Mouse (Mus musculus) right cerebral cortex, postnatal 4 days (tissue): Measurements from ENCODE around the gene Smim5.
A peak's percentile ranks its signal among the peaks of the same experiment; 100 is the strongest.
"Not testable (repeated sequence)": the region's sequence is repeated elsewhere in the genome, so short reads cannot be mapped to it uniquely, and the experiment has no call there.

ENCODE experiments used
- DNase-seq: peaks from one replicate; pipeline ENCODE4 v3.0.0-alpha.2; 2022

Gene Smim5

DNA sequence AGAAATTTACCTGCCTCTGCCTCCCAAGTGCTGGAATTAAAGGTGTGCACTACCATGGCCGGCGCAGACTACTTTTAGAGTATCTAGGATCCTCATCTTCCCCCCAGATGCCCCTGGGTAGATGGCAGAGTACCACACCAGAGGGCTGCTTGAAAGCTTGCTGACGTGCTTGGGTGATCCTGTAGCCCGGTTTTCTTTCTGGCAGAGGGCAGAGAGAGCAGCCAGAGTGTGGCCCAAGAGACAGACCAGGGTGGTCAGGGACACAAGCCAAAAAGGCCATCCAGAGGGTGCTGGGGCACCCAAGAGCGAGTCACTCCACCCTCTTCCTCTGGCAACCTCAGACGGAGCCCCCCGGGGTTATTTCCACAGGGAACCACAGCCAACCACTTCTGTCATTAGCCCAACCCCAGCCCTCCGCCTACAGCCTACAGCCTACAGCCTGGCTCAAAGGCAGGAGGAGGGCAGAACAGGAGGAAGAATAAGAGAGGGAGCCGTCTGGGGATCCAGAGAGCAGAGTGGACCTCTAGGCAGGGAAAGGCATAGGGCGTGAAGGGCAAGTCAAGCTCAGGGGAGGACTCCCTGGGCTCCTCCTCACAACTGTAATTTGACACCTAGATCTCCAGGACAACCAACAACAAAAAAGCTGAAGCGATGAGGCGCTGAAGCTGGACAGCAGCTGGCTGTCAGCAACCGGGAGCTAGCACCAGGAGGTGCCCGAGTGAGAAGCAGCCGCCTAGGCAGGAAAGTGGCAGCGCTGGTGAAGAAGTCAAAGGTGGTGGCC, at the start of gene Smim5:
Gene Smim5 (plus strand): TSS at position 481 of the 781 bp plus-strand sequence.
- DNase-seq, result no peak

DNA sequence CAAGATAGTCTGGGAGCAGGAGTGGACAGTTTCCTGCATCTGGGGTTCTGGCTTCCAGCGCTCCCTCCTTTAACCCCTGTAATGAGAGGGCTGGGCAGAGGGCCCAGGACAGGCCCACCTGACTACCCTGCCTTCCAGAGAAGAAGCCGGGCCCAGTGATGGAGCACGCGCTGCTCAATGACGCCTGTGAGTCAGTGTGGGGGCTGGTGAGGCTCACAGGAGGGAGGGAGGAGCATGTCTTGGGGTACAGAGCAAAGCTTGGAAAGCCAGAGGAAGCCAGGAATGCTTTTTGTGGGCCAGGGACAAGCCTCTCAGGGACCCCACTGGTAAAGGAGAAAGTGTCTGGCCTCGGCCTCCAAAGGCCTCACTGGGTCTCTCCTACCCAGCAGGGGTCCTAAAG, 45.1 kb upstream of the Smim5 start:
- DNase-seq, result no peak

DNA sequence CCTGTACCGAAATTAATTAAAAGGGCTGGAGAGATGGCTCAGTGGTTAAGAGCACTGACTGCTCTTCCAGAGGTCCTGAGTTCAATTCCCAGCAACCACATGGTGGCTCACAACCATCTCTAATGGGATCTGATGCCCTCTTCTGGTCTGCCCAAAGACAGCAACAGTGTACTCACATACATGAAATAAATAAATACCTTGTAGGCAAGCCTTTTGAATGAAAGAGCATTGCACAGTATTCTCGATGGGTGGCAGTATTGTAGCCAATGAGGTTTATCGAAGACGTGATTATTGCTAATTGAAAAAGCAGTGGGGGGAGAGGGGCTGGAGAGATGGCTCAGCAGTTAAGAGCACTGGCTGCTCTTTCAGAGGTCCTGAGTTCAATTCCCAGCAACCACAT, 42.6 kb upstream of the Smim5 start:
- not testable (repeated sequence) for DNase-seq

DNA sequence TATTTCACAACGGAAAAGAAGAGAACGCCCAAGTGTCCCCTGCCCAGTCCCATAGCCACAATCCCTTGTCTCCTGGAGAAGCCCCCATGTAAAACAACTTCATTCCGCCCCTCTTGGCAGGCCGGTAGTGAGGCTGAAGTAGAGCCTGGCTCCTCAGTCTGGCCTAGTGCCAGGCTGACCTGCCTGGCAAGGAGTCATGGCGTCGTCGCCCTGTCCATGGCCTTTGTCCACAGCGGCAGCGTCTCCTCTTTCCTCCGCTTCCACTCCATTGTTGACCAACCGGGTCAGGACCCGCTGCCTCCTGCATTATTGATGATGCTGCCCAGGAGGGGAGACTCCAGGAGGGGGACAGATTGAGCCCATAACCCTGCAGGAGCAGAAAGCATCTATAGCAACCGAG, 41.8 kb upstream of the Smim5 start:
- no peak for DNase-seq

DNA sequence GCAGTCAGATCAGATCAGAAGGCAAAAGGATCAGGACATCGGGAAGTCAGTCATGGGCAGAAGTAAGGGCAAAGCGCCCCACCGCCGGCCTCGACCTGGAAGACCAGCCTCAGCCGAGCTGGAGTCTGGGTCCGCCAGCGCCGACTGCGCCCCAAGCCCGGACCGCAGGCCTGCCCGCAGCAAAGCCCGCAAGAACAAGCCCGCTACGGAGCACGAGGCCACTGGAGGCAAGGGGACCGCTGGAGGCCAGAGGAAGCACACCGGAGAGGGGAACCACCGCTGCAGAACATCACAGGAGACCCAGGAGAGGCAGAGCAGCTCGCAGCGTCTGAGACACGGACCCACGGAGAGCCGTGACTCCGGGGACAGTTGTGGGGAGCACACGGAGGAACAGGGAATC, 41.4 kb upstream of the Smim5 start, which contains the start of gene Myo15b:
Gene Myo15b (plus strand): TSS at position 53 of the 400 bp plus-strand sequence.
- DNase-seq, result no peak

DNA sequence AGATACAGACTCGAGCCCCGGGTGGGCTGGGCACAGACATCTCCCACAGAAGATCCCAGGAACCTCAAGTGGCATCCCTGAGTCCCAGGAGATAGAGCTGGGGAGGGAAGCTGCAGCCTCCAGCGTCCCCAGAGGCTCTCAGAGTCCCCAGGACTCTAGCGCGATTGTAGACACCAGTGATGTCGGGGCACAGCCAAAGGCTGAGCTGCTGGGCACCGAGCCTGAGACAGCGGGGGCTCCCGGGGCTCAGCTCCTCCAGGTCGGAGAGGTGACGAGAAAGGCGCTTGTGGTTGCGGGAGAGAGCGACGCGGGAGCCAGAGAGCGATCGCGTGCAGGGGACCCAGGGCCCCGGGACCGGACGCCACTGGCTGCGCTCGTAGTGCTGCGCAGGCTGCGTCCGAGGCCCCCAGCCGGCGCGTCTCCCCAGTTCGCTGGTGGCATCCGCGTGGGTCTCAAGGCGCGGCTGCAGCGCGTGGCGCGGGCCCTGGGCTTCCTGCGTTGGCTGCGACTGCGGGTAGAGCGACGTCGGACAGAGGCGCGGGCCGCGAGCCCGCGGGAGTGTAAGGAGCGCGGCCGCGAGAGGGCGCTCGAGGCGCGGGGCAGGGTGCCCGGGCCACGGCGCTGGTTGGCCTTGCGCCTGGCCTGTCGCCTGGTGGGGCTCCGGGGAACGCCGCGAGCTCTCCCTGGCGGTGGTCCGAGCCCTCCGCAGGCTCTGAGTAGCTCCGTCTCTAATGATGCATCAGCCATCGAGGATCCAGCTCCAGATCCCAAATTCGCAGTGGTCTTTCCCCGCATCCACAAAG, 40.4 kb upstream of the Smim5 start:
- peak; percentile 79 for DNase-seq

DNA sequence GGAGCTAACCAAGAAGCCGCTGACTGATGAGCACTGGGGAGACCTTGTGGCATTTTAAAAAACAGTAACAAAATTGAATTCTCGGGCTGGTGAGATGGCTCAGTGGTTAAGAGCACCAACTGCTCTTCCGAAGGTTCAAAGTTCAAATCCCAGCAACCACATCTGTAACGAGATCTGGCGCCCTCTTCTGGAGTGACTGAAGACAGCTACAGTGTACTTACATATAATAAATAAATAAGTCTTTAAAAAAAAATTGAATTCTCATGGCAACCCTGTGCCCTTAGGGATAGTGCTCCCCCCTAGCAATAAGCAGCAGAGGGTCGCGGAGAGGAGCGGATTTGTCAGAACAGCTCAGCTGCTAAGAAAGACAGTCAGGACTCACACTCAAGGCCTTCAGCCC, 35.9 kb upstream of the Smim5 start:
- DNase-seq, result no peak

DNA sequence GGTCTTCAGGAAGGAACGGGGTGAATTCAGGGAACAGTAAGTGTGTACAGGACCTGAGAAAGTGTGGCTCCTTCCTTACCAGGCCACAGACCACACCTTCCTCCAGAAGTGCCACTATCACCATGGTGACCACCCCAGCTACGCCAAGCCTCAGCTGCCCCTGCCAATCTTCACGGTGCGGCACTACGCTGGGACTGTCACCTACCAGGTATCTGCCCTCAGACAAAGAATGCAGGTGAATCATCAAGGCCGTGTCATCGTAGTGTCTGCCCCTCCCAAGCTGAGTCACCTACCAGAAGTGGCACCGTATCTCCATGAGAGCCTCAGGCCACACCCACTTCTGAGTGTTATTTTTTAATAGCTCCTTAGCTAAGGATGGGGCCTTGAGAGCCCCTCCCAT, 30.4 kb upstream of the Smim5 start:
- no peak for DNase-seq

DNA sequence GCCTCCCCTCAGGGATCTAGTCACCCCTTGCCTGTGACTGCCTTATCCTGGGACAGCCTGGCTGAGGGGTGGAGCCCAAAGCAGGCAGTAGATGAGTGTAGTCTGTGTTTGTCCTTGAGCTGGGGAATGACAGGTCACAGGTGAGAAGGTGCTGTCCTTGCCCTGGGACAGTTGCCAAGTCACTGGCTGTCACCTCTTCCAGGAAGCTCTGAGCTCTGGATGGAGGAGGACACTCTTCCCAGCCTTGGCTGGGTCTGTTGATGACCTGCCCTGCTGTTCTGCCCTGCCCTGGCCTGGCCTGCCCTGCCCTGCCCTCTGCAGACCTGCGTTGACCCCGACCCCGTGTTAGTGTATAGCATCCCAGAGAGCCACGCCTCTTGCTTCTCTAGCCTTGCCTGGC, 27.3 kb upstream of the Smim5 start:
- DNase-seq, result no peak

DNA sequence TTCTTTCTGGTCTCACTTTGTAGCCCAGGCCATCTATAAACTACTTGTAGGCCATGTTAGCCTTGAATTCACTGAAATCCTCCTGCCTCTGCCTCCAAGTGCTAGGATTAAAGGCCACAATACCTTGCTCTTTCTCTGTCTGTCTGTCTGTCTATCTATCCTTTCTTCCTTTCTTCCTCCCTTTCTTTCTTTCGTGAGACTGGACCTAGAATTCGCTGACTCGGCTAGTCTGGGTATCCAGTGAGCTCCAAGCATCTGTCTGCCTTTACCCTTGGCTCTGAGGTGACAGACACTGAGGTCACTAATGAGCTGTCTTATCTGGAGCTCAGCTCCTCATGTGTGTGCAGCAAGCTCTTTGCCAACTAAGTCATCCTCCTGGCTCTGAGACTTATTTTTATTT, 23.8 kb upstream of the Smim5 start:
- no peak for DNase-seq

DNA sequence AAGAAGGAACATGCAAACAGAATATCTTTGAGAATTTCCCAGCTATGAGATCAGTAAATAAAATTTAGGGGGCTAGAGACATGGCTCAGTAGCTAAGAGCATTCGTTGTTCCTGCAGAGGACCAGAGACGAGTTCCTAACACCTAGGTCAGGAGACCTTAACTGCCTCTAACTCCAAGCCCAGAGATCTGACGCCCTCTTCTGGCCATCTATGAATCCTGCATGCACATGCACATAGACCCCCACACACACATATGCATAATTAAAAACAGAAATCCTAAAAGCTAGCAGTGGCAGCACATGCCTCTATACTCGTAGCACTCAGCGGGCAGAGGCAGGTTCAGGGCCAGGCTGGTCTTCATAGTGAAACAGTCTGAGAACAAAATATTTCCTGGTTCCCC, 23.3 kb upstream of the Smim5 start:
- no peak for DNase-seq

DNA sequence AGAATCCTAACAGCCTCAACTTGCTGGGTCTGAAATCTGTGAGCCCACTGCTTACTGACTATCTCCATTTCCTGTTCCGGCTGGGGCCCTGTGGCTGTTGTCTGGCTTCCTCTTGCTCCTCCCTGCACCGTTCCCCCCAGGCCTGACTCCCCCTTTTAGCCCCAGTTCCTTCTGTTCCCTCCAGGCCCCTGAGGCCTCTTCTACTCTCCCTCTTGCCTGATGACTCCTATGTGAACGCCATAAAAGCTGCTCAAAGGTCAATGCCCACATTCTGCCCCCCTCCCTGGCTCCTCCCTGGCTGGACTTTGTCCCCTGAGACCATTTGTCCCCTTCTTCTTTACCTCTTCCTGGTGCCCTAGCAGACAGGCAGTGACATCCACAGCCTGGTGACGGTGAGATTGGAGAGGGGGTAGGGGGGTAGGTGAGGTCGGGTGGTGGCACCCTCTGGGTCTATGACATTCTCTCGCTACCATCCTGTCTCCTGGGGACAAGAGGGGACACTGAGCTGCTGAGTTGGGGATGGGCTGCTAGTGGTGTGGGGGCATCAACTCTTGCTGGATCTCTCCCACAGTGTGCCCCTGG, 22.5 kb upstream of the Smim5 start:
- no peak for DNase-seq

DNA sequence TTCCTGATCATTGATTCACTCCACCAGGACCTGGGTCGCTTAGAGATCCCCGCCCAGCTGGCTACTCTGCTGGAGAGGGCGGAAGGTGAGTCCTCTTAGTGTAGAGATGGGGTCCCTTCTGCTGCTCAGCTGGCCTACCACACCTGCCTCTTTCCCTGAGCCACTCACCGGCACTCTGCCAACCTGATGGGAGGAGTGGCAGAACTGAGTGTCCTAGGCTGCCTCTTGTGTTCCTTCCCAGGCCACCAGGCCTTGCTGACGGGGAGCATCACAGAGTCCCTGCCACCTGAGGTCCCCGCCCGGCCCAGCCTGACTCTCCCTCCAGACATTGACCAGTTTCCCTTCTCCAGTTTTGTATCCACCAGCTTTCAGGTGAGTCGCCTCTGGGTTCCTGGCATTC, 21.7 kb upstream of the Smim5 start:
- no peak for DNase-seq

DNA sequence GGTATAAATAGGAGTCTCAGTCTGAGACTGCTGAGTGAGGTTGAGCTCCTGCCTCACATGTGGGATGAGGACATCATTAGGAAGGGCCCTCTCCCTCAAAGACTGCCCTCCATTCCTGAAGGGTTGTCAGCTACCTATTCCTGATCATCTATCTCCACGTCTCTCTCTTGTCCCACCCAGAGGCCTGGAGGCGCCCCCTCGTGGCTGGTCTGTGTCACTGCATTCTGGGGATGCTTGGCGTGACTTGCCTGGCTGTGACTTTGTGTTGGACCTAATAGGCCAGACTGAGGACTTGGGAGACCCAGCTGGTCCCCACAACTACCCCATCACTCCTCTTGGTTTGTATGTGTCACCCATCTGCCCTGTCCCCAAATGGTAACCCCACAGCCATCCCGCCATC, 18.8 kb upstream of the Smim5 start:
- DNase-seq, result no peak

DNA sequence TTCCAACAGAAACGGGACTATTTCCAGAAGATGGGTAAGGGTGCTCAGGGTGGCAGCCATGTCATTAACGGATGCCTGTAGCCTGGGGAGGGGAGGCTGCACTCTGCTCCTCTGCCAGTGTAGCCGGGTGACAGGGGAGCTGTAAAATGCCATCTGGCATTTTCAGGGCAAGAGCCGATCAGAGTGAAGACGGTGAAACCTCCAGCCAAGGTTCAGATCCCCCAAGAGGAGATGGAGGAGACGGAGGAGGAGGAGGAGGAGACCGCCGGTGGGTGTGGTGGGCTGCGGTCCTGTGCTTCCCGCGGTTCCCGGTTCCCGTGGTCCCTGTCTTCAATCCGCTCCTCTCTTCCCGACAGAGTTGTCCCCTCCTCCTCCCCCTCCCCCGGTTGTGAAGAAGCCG, 16.5 kb upstream of the Smim5 start:
- DNase-seq, result no peak

DNA sequence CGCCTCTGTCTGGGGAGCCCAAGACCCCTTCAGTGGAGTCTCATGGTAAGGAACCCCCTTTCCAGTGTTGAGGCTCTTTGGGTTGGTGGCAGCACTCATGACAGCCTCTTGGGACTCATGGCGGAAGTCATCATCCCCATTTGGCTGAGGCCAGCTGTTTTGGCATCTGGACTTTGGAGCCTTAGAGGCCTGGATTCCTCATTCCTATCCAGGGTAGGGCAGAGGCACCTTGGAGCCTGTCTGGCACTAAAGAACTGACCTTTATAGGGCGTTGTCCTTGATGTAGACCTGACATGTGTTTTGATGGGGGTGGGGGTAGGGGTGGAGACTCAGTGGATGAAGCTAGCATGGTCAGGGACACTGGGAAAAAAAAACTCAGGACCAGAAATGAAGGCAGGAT, 15.4 kb upstream of the Smim5 start:
- DNase-seq, result no peak

DNA sequence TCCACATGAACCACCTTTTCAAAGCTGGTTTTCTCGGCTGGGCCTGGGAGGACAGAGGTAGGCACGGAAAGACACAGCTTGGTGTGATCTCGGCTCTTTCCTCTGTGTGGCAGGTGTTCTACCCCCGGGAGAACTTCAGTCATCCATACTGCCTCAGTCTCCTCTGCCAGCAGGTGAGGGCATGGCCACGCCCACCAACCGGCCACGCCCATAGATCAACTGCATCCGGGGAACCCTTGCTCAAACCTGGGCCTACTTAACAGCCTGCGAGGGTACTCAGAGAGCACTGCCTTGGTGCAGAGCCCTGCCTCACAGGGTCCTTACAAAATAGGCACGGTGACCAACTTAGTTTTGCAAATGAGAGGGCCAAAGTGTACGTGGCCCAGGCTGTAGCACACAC, 14.5 kb upstream of the Smim5 start:
- no peak for DNase-seq

DNA sequence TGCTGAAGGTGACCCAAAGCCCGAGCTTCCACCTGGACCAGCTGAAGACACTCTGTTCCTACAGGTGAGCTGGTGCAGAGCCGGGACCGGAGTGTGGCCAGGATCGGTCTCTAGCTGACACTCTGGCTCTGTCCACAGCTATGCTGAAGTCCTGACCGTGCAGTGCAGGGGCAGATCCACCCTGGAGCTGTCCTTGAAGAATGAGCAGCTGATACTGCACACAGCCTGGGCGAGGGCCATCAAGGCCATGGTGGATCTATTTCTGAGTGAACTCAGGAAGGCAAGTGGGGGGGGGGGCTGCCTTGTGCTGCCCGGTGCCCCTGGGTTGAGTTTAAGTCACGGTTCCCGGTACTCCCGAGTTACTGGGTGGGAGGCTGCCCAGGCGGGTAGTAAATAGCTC, 13.3 kb upstream of the Smim5 start:
- no peak for DNase-seq

DNA sequence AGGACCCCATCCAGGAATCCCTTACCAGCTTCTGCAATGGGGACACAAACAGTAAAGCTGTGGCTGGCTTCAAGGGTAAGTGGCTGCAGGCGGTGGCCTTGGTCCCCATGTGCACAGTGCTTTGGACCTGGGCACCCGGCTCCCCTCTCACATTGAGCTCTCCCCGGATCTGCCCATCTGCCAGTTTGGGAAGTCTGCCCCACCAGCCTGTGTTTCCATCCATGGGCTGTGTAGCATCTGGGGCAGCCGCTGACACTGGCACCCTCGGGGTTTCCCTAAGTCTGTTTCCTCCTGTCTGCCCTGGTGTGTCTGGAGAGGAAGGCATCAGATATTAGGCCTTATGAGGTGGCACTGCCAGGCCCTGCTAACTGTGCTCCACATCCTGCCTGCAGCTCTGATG, 11.7 kb upstream of the Smim5 start:
- DNase-seq, result no peak

DNA sequence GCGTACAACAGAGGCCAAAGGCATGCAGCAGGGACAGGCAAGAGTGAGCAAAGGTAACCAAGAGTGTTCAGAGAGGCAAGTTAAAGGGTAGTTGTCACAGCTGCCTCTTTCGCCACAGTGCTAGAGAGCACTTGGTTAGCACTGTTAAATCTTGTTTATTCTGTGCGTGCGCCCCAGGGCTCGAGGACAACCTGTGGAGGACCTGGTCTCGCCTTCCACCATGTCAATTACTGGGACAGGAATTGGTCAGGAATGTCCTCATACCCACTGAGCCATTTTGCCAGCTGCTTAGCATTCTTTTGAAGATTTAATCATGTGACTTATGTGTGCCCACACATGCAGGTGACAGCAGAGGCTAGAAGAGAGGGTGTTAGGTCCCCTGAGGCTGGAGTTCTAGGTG, 10.6 kb upstream of the Smim5 start:
- DNase-seq, result no peak

DNA sequence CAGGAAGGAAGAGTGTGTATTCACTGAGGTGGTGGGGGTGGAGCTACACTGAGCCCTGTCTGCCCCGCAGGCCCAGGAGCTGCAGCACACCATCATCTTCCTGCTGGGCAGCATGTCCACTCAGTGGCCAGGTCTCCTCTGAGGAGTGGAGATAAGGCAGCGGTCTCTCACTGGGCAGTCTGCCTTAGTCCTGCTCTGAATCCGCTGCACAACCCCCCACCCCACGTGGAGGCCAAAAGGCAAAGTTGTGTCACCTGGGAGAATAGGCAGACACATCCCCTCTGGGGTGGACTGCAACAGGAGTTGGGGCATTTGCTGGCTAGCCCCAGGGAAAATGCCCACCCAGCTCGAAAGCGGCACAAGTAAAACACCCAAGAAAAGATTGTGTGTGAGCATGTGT, 7.6 kb upstream of the Smim5 start:
- no peak for DNase-seq

DNA sequence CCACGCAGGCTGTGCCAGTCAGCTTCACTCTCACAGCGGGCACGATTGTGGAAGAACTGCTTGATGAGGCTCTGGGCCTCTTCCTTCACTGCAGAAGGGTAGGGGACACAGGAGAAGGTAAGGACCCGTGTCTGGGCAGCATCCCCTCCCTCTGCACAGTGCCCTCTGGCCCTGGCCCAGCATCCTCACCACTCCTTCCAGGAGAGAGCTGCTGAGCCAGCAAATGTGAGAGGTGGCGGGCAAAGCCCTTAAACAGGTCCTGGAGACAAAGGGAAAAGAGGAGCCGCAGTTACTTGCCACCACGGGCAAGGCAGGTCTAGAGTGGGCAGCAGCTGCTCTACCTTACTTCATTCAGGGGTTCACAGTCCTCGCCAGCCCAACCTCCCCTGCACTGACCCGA, 6.7 kb upstream of the Smim5 start:
- no peak for DNase-seq

DNA sequence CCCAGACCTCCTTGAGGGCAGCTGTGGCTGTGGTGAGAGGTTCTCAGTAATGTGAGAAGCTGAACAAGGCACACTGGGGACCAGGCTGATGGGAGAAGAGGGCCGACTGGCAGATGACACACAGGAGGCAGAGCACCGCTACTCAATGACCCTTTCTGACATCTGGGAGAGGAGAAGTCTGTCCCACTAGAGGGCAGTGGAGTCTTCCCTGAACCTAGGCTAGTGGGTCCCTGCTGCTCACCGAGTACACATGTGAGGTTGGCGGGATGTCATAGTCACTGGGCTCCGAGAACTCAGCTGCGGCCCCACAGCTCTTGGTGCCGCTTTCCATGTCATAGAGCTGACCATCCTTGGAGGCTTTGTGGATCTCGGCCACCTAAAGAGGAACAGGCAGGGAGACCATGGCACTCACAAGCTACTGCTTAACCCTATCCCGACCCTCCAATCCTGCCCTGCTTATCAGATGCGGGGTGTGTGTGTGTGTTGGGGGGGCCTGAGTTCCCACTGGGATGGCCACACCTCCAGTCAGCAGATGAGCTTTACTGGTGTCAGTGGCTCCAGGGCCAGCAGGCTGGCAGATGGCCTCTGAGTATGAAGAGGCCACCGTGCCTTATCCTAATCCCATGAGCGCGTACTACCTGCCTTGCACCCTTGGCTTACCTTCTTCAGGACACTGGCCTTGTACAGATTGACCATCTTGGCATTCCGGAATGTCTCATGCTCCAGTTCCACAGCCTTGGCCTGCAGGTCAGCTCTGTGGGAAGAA, 4.8 kb upstream of the Smim5 start:
- no peak for DNase-seq
